Mouse (Mus musculus) testis, adult 2 months (tissue): ENCODE data around the gene Gm28230. TPM values are rescaled to one million over a fixed set of nuclear protein-coding genes. Genes with fewer than 3 reads are reported as not detected.

Experiments used
- H3K27ac ChIP-seq: fragments of 200-500 bp; 2 replicates; pipeline ENCODE4 v1.5.1; 2012; ENCODE audit warnings: low read depth, low read length; ENCODE audit not compliant: control insufficient read depth, insufficient read depth
- H3K27me3 ChIP-seq: fragments of 200-500 bp; 2 replicates; pipeline ENCODE4 v1.6.1; 2012; ENCODE audit warnings: mild to moderate bottlenecking, low read length, moderate library complexity; ENCODE audit not compliant: control insufficient read depth, insufficient read depth
- H3K36me3 ChIP-seq: fragments of 200-500 bp; 2 replicates; pipeline ENCODE4 v1.6.1; 2012; ENCODE audit warnings: mild to moderate bottlenecking, low read length; ENCODE audit not compliant: control insufficient read depth, insufficient read depth
- H3K4me1 ChIP-seq: fragments of 200-500 bp; 2 replicates; pipeline ENCODE4 v1.6.1; 2012; ENCODE audit warnings: low read length; ENCODE audit not compliant: control insufficient read depth, insufficient read depth
- H3K4me3 ChIP-seq: fragments of 200-500 bp; 2 replicates; pipeline ENCODE4 v1.5.1; 2012; ENCODE audit warnings: low read depth, mild to moderate bottlenecking, low read length, moderate library complexity, mixed read lengths; ENCODE audit not compliant: control insufficient read depth
- CTCF ChIP-seq: fragments of 200-500 bp; IDR thresholded peaks from 2 replicates; pipeline ENCODE4 v1.5.1; 2012; ENCODE audit warnings: low read depth, mild to moderate bottlenecking, inconsistent platforms, low read length, moderate library complexity; ENCODE audit not compliant: control insufficient read depth, insufficient read depth, insufficient replicate concordance
- POLR2A ChIP-seq: fragments of 200-500 bp; IDR thresholded peaks from 2 replicates; pipeline ENCODE4 v1.6.1; 2012; ENCODE audit warnings: low read depth, mild to moderate bottlenecking, inconsistent platforms, low read length, moderate library complexity; ENCODE audit not compliant: control insufficient read depth
- polyA plus RNA-seq: library from polyadenylated mRNA; depleted of rRNA; stranded (reverse); fragments of >200 nt; gene quantifications from 2 replicates; pipeline ENCODE4 v1.2.3, GENCODE M21; 2012

The Gm28230 gene
- polyA plus RNA-seq, 1 experiment, result 0.46 TPM

DNA sequence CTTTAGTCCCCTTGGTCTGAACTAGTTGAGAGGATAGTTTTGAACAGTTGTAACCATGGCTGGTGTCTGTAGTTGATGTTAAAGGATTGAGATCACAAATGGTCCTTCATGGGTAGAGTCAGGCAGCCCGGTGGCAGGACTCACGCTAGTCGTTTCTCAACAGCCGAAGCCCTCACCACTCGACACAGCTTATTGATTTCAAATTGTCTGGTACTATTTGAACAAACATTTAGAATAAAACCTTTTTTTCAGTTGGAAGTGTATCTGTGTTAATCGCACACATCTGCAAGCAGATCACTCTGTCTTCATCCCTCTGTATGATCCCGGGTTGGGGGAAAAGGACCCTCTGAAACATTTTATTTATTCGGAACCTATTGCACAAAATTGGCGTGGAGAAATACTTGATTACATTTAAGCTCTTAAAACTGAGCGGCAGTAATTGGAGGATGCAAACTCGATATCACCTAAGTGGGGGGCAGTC lies 21.2 kb downstream of the Gm28230 start:
- no peak overlapping the region for H3K27ac ChIP-seq
- no peaks in the 10 kb centered on the region for H3K36me3 ChIP-seq
- H3K27me3 ChIP-seq, result peaks cover 5% of the 10 kb centered on the region
- H3K4me3 ChIP-seq, result no peak overlapping the region
- H3K4me1 ChIP-seq, result peaks cover 23% of the 10 kb centered on the region
- TF ChIP-seq POLR2A, result no peak

DNA sequence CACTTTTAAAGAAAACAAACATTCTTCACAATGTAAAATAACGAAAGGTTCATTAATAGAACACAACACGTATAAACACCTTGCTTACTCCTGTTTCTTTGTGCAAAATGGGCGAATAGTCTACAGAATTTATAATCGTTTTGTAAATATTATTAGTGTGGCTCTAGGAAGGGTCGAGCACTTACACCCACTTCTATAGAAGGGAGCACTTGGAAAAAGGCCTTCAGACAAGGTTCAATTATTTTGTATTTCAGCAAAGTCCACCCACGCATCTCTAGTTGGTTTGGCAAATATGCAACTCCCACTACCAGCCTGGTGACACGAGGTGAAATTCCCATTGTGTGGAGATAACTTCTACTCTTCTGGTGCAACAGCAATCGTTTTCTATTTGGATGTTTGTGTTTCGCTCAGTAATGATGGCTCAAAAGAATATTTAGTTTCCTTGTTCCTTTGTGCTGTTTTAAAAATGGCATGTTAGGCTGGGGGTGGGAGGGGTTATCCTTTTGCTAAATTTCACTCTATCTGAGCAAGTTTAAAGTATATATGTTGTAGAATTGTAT lies 22.0 kb downstream of the Gm28230 start:
- TF ChIP-seq CTCF, result no peak
- no peak for TF ChIP-seq POLR2A
- Histone ChIP-seq H3K27me3 (peaks cover 8% of the 10 kb centered on the region), H3K4me1 (peaks cover 30% of the 10 kb centered on the region), H3K4me3 (no peak overlapping the region), H3K36me3 (no peaks in the 10 kb centered on the region), H3K27ac (no peak overlapping the region)

DNA sequence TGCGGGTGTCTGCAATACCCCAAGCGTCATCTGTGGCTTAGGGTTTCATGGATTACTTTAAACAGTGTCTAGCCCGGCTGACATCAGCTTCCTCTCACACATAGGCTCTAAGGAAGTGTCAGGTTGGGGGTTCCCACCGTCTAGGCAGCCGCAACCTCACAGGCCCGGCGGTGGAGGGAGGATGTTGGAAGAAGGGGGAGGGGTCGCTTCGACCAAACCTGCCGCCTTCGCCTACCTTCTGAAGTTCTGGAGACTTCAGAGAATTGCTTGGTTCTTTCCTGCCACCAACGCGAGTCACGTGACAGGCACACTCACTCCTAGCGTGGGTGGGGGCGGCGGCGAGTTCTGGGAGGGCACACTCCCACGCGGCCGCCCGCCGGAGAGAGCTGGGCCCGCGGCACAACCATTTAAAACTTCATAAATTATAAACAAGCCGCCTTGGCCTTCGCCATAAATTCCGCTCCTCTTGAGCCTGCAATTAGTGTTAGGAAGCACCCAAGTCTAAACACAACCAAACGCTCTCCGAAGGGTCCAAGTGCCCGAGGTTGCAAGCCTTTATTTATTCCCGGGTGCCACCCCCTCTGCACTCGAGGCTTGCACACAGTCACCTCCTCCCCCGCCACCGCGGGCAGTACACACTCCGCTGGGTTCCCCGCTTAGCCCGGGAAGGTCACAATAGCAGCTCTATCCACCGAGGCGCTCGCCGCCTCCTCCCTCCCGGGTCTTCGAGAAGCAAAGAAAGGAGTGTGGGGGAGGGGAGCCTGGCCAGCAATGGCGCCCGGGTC lies 23.0 kb downstream of the Gm28230 start:
- H3K27ac ChIP-seq, result no peak overlapping the region
- peak overlapping the region; percentile 58 for H3K4me3 ChIP-seq
- no peak for TF ChIP-seq POLR2A
- TF ChIP-seq CTCF, result no peak
- H3K27me3 ChIP-seq, result peaks cover 10% of the 10 kb centered on the region
- H3K4me1 ChIP-seq, result peaks cover 30% of the 10 kb centered on the region
- no peaks in the 10 kb centered on the region for H3K36me3 ChIP-seq

DNA sequence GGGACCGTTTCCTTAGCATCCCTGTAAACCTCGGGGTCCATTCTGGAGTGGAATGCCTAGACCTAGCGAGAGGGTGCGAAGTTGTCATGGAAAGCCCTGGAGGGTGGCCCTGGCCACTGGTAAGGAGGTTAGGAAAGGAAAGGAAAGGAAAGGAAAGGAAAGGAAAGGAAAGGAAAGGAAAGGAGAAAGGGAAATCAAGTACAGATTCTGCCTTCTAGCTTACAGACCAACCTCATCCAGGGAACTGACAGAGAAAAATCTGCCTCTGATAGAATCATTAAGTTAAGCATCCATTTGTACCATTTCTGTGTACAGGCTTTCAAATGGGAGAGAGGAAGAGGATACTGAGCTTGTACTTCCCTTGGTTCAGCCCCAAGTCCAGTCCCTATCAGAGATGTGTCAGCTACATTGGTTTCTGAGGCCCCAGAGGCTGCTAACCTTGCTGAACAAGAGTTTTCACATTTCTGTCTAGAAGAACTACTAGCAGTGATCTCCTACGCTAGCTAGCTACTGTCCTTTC lies 24.3 kb downstream of the Gm28230 start:
- Histone ChIP-seq H3K4me3 (no peak overlapping the region), H3K27ac (no peak overlapping the region), H3K27me3 (peaks cover 10% of the 10 kb centered on the region), H3K4me1 (peaks cover 28% of the 10 kb centered on the region), H3K36me3 (no peaks in the 10 kb centered on the region)
- TF ChIP-seq CTCF (no peak), POLR2A (no peak)

DNA sequence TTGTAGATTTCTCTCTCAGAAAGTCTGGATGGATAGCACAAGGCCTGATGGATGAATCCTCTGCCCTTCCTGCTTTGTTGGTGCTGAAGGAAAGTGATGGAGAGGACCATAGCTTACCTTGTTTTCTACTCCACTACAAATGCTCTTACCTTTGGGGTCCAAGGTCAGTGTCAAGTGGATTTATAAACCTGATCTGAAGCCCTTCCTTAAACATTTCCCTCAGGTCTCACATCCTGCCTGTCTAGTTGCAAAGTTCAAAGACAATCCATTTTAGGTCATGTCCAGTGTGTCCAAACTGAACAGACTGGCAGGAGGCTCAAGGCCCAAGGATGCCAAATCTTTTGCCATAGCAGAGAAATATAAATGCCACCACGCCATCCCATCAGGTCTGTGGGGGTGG lies 25.3 kb downstream of the Gm28230 start:
- no peaks in the 10 kb centered on the region for H3K36me3 ChIP-seq
- H3K27ac ChIP-seq, result no peak overlapping the region
- no peak overlapping the region for H3K4me3 ChIP-seq
- H3K4me1 ChIP-seq, result peaks cover 24% of the 10 kb centered on the region
- peaks cover 10% of the 10 kb centered on the region for H3K27me3 ChIP-seq
- TF ChIP-seq POLR2A, result no peak

DNA sequence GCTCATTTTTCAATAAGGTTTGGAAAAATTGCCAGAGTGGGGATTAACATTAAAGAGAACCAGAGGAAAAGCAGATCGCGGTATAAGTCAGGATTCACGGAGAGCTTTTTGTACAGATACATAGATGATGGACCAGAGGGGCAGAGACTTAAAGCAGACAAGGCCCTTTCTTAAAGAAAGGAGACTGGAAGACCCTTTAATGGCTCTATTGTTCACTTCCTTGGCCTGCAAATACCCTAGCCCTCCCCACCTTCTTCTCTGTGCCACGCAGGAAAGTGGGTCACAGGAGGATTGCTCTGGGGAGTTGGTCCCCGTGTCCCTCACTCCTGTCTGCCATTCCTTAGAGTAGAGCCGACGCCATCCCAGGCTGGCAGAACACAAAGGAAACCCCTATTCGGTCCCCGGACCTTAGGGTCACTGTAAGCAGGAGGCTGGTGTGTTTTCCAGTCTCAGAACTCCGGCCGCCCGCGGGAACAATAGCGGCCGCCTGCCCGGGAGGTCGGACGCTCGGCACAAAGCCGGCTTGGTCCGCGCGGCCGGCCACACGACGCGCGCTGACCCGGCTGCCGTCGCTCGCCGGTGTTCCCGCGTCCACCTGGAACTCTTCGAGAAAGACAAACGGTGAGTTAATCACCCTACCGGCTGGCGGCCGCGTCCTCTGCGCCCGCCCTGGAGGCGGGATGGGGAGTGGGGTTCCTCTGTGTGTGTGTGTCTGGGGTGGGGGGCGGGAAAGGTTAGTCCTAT lies 26.1 kb downstream of the Gm28230 start:
- H3K36me3 ChIP-seq, result no peaks in the 10 kb centered on the region
- TF ChIP-seq POLR2A (no peak), CTCF (no peak)
- peaks cover 22% of the 10 kb centered on the region for H3K4me1 ChIP-seq
- peak overlapping the region; percentile 80 for H3K4me3 ChIP-seq
- H3K27me3 ChIP-seq, result peaks cover 10% of the 10 kb centered on the region
- no peak overlapping the region for H3K27ac ChIP-seq

DNA sequence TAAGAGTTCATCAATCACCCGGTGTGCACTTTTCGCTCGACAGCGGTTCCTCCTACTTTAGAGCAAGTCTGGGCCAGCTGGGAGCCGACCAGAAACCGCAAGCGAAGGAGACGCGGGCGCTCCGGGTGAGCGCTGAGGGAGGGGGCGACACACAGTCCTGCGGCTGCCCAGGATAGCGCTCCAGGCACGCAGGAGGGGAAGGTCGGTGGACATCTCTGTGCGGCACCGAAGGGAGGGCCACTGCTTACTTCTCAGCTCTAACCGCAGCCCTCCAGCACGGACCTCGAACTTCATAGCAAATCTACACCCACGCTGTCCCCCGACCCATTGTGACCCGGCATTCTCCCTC lies 26.6 kb downstream of the Gm28230 start:
- Histone ChIP-seq H3K27ac (no peak overlapping the region), H3K36me3 (no peaks in the 10 kb centered on the region), H3K4me3 (peak overlapping the region; percentile 80), H3K27me3 (peaks cover 10% of the 10 kb centered on the region), H3K4me1 (peaks cover 22% of the 10 kb centered on the region)
- TF ChIP-seq CTCF (no peak), POLR2A (no peak)
